Mouse (Mus musculus) thymus, postnatal 10 days (tissue): ENCODE results near the gene Klhdc7a.

Experiments
- DNase-seq, 2 experiments: peaks; one replicate each; pipeline ENCODE4 v3.0.0; 2021; ENCODE audit warnings: low spot score in 2 of 2

The Klhdc7a gene

GRCm38 (mm10) chr4:139960724-139961315, 7.0 kb downstream of the Klhdc7a start:
- no peak for DNase-seq

- DNase-seq, result no peak
Measured at GRCm38 (mm10) chr4:139960086-139960713, 7.6 kb downstream of the Klhdc7a start.

- no peak for DNase-seq
Measured at GRCm38 (mm10) chr4:139959188-139959587, 8.6 kb downstream of the Klhdc7a start.

- DNase-seq, result no peak
Measured at GRCm38 (mm10) chr4:139950876-139951485, 16.8 kb downstream of the Klhdc7a start.

DNA sequence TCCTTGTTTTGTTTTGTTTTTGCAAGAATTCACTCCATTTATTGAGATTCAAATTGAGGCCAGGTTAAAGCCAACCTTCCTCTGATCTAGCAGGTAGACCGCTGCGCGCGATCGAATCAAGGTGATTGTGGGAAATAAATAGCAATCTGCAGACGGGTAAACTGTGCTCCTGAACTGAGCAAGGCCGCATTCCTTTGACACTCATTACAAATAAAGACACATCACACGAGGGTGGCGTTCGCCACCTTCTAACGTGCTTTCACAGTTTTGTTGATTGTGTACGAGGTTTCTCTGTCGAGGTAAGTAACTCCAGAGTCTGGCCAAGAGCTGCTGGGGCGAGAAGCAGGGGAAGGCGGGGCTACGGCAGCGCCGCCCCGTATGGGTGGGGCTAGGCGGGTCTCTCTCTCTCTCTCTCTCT, 17.4 kb downstream of the Klhdc7a start:
- no peak for DNase-seq

DNA sequence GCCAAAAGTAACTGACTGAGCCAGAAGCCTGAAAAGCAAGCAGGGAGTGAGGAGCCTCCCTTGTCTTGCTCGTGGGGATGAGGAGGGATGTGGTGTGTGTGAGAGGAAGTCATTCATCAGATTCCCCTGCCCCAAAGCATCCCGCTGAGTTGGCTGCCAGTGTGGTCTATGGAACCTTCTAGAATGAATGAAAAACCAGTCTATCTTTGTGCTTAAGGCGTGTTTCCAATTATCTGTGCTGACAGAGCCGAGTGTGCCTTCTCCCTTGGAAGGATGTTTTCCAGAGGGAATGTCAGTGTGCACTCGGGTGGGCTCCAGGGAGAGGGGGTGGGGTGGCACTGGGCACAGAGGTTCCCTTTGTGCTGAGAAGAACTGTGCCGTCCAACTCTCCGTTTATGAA, 19.2 kb downstream of the Klhdc7a start:
- no peak for DNase-seq

GRCm38 (mm10) chr4:139947341-139947740, 20.5 kb downstream of the Klhdc7a start:
- no peak for DNase-seq

GRCm38 (mm10) chr4:139941831-139942230, 26.0 kb downstream of the Klhdc7a start:
- no peak for DNase-seq

GRCm38 (mm10) chr4:139935557-139935956, 32.3 kb downstream of the Klhdc7a start:
- DNase-seq, result no peak

GRCm38 (mm10) chr4:139932970-139933801, 34.6 kb downstream of the Klhdc7a start:
- no peak for DNase-seq

GRCm38 (mm10) chr4:139931790-139932510, 35.9 kb downstream of the Klhdc7a start:
- no peak for DNase-seq

GRCm38 (mm10) chr4:139930885-139931284, 36.9 kb downstream of the Klhdc7a start:
- DNase-seq, result no peak

GRCm38 (mm10) chr4:139926161-139926561, 41.7 kb downstream of the Klhdc7a start:
- DNase-seq, result no peak

DNA sequence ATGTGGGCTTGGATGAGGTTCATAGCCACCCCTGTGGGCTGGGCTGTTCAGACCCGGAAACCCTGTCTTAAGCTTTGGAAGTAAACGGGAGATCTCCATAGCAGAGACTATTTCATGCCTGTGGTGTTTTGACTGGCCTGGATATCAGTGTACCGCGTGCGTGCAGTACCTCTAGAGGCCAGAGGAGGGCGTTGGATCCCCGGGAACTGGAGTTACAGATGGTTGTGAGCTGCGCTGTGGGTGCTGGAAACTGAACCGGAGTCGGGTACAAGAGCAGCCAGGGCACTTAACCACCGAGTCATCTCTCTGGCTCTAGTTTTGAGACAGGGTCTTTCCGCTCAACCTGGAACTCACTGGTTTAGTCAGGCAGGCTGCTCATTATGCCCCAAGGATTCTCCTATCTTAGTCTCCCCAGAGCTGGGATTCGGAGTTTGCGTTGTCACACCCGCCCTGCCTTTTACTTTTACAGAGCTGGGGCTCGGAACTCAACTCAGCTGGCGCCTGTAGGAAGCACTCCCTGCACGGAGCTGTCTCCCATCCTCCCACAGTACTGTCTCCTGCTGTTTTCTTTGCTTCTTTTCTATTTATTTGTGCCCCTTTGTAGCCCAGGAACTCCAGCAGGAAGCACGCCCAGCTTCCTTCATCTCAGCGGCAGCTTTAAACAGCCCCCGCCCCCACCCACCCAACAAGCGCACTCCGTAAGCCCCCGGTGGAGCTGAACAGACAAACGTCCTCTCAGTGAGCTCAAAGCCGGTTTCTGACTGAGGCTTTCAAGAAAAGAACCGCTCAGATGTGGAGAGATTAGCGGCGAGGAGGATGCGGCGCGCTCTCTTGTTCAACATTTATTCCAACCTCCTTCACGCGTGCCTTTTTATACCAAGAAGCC, 42.3 kb downstream of the Klhdc7a start:
- no peak for DNase-seq

GRCm38 (mm10) chr4:139916731-139917130, 51.1 kb downstream of the Klhdc7a start:
- DNase-seq, result no peak
